Mouse (Mus musculus) forebrain, embryonic 11.5 days (tissue): ENCODE measurements at regions not wholly inside any gene's neighbourhood (a gene's known extent, or its start where the extent isn't known, plus 50 kb on each side); places are given as distances from the start of the nearest gene placed in this dataset.

Experiments used
- ATAC-seq: fragments of 200-750 bp; cut with Nextera tagmentation; replicated peaks from 2 replicates; pipeline ENCODE4 v1.8.0; 2017; ENCODE audit warnings: moderate TSS enrichment; ENCODE audit not compliant: low FRiP score
- DNase-seq: peaks from one replicate; pipeline ENCODE4 v3.0.0-alpha.2; 2017; ENCODE audit warnings: low spot score
- H3K27ac ChIP-seq: fragments of 300-500 bp; sonication (generic); 2 replicates; pipeline ENCODE4 v1.5.1; 2014; ENCODE audit warnings: low read depth, low read length
- H3K27me3 ChIP-seq: fragments of 300-500 bp; sonication (generic); 2 replicates; pipeline ENCODE4 v1.6.1; 2014; ENCODE audit warnings: mild to moderate bottlenecking, low read length, mixed read lengths; ENCODE audit not compliant: control insufficient read depth, insufficient read depth
- H3K36me3 ChIP-seq: fragments of 300-500 bp; sonication (generic); 2 replicates; pipeline ENCODE4 v1.6.1; 2014; ENCODE audit warnings: mild to moderate bottlenecking, low read length, moderate library complexity, mixed read lengths; ENCODE audit not compliant: control insufficient read depth, insufficient read depth
- H3K4me1 ChIP-seq: fragments of 300-500 bp; sonication (generic); replicated peaks from 2 replicates; pipeline ENCODE4 v1.6.1; 2014; ENCODE audit warnings: low read length, mixed read lengths; ENCODE audit not compliant: control insufficient read depth, insufficient read depth
- H3K4me2 ChIP-seq: fragments of 300-500 bp; sonication (generic); 2 replicates; pipeline ENCODE4 v1.6.1; 2014; ENCODE audit warnings: low read depth, mild to moderate bottlenecking, low read length, moderate library complexity, mixed read lengths; ENCODE audit not compliant: severe bottlenecking
- H3K4me3 ChIP-seq: fragments of 300-500 bp; sonication (generic); 2 replicates; pipeline ENCODE4 v1.5.1; 2014; ENCODE audit warnings: low read depth, low read length
- H3K9ac ChIP-seq: fragments of 300-500 bp; sonication (generic); 2 replicates; pipeline ENCODE4 v1.6.1; 2014; ENCODE audit warnings: low read length
- H3K9me3 ChIP-seq: fragments of 300-500 bp; sonication (generic); 2 replicates; pipeline ENCODE4 v1.6.1; 2016; ENCODE audit warnings: low read length, mixed read lengths; ENCODE audit not compliant: control insufficient read depth
- WGBS: fragments of 180-500 bp; shearing (Covaris S2); extraction: QIAGEN DNeasy Blood & Tissue Kit; methylation state at CpG from one replicate; pipeline ENCODE4 v1.1.7; 2014; 5-methylcytosine and 5-hydroxymethylcytosine counted together

DNA sequence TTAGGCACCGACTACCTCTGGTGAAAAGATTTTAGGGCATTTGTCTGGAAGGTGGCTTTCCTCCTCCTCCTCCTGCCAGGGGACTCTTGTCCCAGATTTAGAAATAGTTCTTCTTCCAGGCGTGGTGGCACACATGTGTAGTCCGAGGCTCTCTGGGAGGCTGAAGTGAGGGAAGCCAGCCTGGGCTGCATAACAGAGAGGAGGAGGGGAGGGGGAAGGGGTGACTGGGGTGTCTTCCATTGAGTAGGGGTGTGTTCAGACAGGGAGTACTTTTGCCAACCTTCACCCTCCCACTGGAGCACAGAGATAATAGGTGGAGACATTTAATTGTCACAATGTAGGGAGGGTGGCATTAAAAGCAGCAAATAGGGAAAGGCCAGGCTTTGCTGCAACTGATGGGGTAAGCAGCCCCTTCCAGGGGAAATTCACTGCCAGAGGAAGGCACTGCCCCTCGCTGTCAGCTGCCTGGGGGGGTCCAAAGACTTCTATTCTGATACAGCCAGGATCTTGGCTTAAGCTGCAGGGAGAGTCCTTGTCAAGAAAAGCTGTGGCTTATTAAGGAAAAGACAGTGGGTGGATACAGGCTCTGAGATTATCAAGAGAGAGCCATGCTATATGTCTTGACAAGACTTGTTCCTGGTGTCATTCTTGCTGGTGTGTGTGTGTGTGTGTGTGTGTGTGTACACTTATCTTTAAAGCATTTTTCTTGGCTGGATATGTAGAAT lies 83.9 kb downstream of the Bbs10 start:
- Histone ChIP-seq H3K9me3 (no peaks in the 10 kb centered on the region), H3K9ac (no peak overlapping the region), H3K27ac (no peak overlapping the region), H3K4me3 (no peak overlapping the region), H3K4me2 (no peak overlapping the region), H3K36me3 (no peaks in the 10 kb centered on the region), H3K4me1 (no peaks in the 10 kb centered on the region), H3K27me3 (no peaks in the 10 kb centered on the region)
- no peak for DNase-seq
- no peak for ATAC-seq
- WGBS, result 33% methylated on average over 4 of the region's 4 CpGs

DNA sequence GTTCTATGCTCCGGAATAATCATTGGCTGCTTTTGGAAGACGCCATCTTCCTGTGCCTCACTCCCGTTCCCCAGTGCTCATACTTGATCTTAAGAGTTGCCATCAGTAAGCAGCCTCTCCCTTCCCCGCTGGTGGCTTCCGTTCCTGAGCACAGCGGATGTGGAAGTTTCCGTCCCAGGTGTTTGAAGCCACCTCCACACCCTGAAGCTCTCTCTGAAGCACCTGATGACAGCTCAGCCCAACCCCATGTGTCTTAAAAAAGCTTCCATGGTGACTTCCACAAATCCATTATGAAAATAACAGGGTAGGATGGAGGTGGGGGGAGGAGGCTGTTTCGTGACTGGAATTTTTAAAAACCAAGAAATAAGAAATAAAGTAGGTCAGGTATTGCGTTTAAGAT lies 87.1 kb downstream of the Bbs10 start:
- Histone ChIP-seq H3K27ac (no peak overlapping the region), H3K27me3 (no peaks in the 10 kb centered on the region), H3K4me2 (no peak overlapping the region), H3K9ac (no peak overlapping the region), H3K9me3 (no peaks in the 10 kb centered on the region), H3K36me3 (no peaks in the 10 kb centered on the region), H3K4me1 (no peaks in the 10 kb centered on the region), H3K4me3 (no peak overlapping the region)
- WGBS, result 87% methylated on average over 9 of the region's 9 CpGs
- DNase-seq, result no peak
- ATAC-seq, result no peak

DNA sequence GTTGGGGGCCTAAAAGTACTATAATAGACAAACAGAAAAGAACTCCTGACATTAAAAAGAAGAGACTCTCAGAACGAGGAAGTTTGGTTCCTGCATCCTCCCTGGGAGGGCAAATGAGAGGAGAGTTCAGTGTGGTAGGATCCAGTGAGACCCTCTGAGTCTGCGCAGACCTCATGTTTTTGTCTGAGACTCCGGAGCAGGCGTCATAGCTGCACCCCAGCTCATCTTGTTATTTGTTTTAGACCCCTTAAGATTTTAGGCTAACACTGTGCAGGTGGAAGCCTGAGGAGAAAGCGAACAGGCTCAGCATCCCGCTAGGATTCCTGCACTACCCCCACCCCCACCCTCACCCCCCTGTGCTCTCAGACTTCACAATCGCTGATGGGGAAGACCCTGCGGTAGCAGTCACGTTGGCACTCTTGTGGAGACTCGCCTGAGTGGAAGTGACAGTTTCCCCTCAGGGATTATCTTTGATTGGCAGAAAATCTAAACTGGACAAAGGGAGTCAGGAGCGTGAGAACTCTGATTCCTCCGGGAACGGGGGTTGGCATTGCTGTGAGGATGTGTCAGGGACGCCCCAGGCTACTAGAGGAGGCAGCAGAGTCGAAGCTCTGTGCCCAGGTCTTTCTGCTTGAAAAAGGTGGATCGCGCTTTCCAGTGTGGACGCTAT lies 85.0 kb upstream of the Nap1l1 start:
- Histone ChIP-seq H3K27me3 (no peaks in the 10 kb centered on the region), H3K9ac (no peak overlapping the region), H3K4me1 (no peaks in the 10 kb centered on the region), H3K36me3 (no peaks in the 10 kb centered on the region), H3K4me2 (0 out of 2 replicates have a peak overlapping the region, but pooled peaks have one; percentile 6), H3K27ac (no peak overlapping the region), H3K4me3 (no peak overlapping the region), H3K9me3 (no peaks in the 10 kb centered on the region)
- 0 out of 2 replicates have a peak, but pooled peaks have one; percentile 6 for ATAC-seq
- no peak for DNase-seq
- WGBS, result 39% methylated on average over 18 of the region's 18 CpGs

DNA sequence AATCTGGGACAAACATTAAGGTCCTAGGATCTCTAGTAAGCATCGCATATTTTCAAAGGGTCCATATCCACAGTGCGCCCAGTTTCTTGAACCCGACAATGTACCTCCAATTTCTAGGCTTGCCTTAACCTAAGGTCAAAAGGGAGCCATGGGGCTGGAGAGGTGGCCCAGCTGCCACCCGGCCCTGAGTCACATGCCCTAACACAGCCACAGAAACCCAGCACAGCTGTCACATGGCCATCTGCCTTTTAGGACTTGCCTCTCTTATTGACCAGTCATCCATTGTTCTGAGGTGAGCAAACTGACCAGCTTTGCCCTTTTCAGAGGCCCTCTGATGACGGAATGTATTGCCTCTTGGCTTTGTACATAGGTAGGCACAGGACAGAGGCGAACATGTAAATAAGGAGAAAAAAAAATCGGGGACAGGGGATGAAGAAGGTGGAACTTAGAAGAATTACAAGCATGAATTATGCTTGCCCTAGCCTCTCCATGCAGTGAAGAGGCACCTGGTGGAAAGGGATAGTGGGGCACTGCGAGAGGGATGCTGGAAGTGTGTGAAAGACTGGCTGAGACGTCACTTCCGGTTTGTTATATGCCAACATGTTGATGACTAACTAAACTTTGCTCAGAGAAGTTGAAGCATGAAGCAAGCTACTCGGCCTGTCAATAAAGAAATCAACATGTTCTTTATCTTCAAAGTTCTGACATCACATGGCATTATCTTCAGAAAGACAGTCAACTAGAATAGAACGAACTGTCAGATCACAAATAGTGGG lies 84.3 kb upstream of the Nap1l1 start:
- Histone ChIP-seq H3K9me3 (no peaks in the 10 kb centered on the region), H3K4me3 (no peak overlapping the region), H3K4me2 (no peak overlapping the region), H3K36me3 (no peaks in the 10 kb centered on the region), H3K4me1 (no peaks in the 10 kb centered on the region), H3K27me3 (no peaks in the 10 kb centered on the region), H3K9ac (no peak overlapping the region), H3K27ac (no peak overlapping the region)
- ATAC-seq, result peak; percentile 50
- DNase-seq, result no peak
- WGBS, result 87% methylated on average over 12 of the region's 12 CpGs

DNA sequence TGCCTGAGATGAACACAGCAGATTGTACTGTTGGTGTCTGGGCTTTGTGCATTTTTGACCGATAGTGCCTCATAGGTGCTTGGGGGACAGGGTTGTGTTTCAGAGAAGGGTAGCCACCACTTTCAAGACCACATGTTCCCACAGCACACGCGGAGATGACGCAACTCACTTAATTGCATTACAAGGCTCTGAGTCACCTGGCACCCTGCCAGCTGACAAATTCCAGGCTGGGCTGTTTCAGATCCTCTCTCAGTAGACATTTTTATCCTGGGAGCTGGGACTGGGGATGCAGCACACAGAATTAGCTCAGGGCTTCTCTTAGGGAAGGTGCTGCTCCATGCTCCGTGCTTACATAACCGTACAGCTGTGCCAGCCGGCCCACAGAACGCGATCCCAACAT lies 83.1 kb upstream of the Nap1l1 start:
- Histone ChIP-seq H3K9me3 (no peaks in the 10 kb centered on the region), H3K27ac (no peak overlapping the region), H3K9ac (no peak overlapping the region), H3K36me3 (no peaks in the 10 kb centered on the region), H3K4me1 (no peaks in the 10 kb centered on the region), H3K4me3 (no peak overlapping the region), H3K27me3 (no peaks in the 10 kb centered on the region), H3K4me2 (no peak overlapping the region)
- ATAC-seq, result peak; percentile 45; the same call in 1 of the 2 replicates
- peak; percentile 74 for DNase-seq
- 72% methylated on average over 9 of the region's 9 CpGs for WGBS

DNA sequence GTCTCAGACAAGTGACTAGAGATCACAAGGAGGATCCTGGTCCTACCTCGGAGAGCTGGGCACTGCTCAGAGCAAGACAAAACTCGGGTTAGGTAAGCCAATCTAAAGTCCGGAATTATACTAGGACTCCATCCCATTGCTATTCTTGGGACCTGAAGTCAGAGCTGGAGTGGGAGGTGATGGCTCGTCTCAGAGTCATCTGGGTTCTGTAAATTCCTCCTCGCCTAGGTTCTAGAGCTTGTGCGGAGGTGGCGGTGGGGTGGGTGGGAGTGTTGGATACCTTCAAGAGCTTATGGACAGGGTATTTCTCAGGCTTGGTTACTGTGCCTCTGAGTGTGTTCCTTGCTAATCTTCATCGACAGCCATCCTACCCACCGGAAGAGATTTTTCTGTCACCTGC lies 78.6 kb upstream of the Nap1l1 start:
- H3K9me3 ChIP-seq, result no peaks in the 10 kb centered on the region
- DNase-seq (no peak), ATAC-seq (no peak)
- no peak overlapping the region for H3K4me3 ChIP-seq
- H3K4me2 ChIP-seq, result no peak overlapping the region
- H3K27ac ChIP-seq, result no peak overlapping the region
- H3K9ac ChIP-seq, result no peak overlapping the region
- no peaks in the 10 kb centered on the region for H3K36me3 ChIP-seq
- H3K4me1 ChIP-seq, result no peaks in the 10 kb centered on the region
- 94% methylated on average over 9 of the region's 9 CpGs for WGBS
- H3K27me3 ChIP-seq, result no peaks in the 10 kb centered on the region

DNA sequence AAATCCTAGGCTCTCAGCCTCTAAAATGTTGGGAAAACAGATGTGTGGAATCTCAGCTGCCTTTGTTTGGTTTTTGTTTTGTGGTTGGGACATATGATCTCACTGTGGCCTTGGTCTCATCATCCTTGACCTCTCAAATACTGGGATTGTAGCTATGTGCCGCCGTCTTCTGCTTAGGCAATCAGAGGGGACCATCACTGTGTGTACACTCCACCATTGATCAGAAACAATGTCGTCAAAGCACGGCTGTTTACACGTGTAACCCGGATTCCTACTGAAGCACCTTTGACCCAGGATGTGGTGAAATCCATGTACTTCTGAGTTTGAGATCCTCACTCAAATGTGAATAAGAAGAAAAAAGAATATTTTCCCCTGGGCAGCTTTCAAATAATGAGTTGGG lies 68.0 kb upstream of the Nap1l1 start:
- WGBS, result 94% methylated on average over 6 of the region's 6 CpGs
- Histone ChIP-seq H3K27ac (no peak overlapping the region), H3K4me1 (no peaks in the 10 kb centered on the region), H3K9me3 (no peaks in the 10 kb centered on the region), H3K36me3 (no peaks in the 10 kb centered on the region), H3K9ac (no peak overlapping the region), H3K27me3 (no peaks in the 10 kb centered on the region), H3K4me2 (no peak overlapping the region), H3K4me3 (no peak overlapping the region)
- ATAC-seq (no peak), DNase-seq (no peak)

DNA sequence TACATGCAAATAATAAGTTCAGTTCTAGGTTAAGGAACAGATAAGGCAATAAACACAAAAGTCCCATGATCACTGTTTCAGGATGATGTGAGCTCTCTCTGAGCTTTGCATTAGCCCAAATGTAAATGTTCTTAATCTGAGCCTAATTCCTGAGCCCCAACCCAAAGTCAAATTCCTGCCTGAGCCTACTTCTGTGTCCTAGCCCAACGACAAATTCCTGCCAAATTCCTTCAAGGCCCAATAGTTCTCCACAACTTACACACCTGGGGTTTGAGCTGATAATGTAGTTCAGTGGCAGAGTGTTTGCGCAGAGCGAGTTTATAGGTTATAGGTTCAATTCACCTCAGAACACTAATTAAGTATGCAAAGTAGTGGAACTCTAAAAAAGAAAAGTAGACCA lies 64.1 kb upstream of the Nap1l1 start:
- Histone ChIP-seq H3K9ac (no peak overlapping the region), H3K9me3 (no peaks in the 10 kb centered on the region), H3K4me3 (no peak overlapping the region), H3K4me2 (no peak overlapping the region), H3K27me3 (no peaks in the 10 kb centered on the region), H3K27ac (no peak overlapping the region), H3K36me3 (no peaks in the 10 kb centered on the region), H3K4me1 (no peaks in the 10 kb centered on the region)
- 79% methylated on average over 3 of the region's 3 CpGs for WGBS
- ATAC-seq (no peak), DNase-seq (no peak)
